Mouse (Mus musculus): ENCODE results near the gene 1700013F07Rik.

DNA sequence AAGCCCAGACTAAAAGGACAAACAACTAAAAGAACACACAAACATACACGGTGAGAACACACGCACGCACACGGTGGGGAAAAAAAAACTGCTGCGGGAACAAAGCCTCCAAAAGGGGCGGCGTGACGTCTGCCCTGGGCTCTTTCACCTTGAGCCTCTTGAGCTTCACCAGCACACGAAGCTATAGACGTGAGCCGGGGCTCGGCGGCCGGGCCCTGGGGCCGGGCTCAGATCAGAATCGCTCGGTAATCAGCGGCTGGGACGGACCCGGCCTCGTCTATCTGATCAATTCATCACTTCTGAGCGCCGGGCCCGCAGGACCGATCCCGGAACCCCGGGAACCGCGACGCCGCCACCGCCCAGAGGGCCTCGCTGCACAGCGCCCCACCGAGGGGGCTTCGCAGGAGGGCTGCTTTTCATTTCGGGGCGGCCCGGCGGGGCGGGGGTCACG lies 20.2 kb downstream of the 1700013F07Rik start:
- TF ChIP-seq EP300 (IDR thresholded peaks at IDR 0.05; ENCODE audit: low read depth) (no peak), CTCF (IDR thresholded peaks at IDR 0.05; ENCODE audit: low read depth) (no peak)

Data from liver, embryonic 14.5 days (tissue).